Mouse (Mus musculus): ENCODE measurements around the gene Mettl25. TPM values are rescaled to one million over a fixed set of nuclear protein-coding genes. Genes with fewer than 3 reads are reported as not detected.
A peak's percentile ranks its signal among the peaks of the same experiment; 100 is the strongest.

The Mettl25 gene
- polyA plus RNA-seq, 1 experiment, result 4.8 TPM

GRCm38 (mm10) chr10:105801147-105801546, 40.0 kb downstream of the Mettl25 start:
- DNase-seq, result no peak
- Histone ChIP-seq H3K4me3 (replicated peaks; ENCODE audit: extremely low read depth, low read depth, low read length) (no peak overlapping the region), H3K4me1 (ENCODE audit: control insufficient read depth, insufficient read depth, low read length) (no peaks in the 10 kb centered on the region; the same call in 1 of the 2 replicates)
- WGBS, result 89% methylated on average over 6 of the region's 6 CpGs
- TF ChIP-seq POLR2A (IDR thresholded peaks at IDR 0.05; ENCODE audit: borderline replicate concordance, extremely low read depth, low read depth, low read length) (no peak), CTCF (IDR thresholded peaks at IDR 0.05; ENCODE audit: insufficient read depth, low read length) (no peak)

- WGBS, result 54% methylated on average over 8 of the region's 8 CpGs
- DNase-seq, result no peak
Measured at GRCm38 (mm10) chr10:105797250-105797924, 43.8 kb downstream of the Mettl25 start.

DNA sequence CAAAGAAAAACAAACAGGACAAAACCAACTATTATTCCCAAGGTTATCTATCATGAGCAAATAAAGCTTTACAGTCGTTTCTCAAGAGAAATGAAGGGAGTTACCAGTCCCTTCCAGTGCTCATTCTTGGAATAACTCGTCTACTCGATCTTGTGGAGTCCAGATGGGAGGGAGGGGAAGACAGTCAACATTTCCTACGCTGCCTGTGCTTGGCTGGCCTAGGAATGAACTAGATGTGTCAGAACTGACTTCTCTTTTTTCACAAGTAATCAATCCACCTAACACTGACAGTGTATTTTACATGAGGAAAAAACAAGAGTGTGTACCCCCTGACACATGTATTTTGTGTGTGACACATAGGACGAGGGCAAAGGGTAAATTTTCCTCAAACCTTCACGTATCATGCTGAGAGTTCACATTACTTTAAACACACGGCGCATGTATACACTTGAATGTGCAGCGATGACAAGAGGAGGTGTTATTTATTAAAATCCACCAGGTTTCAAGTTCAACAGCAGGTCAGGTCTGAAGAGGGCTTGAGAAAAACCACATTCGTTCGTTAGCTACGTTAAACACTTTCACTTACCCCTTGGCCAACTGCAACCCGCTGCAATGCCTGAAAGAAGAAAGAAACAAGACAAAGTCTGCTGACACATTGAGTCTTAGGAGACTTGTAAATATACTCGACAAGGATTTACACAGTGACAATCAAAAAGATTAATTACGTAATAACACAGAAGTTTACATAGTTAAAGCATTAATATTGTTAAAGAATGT, 47.2 kb downstream of the Mettl25 start:
- TF ChIP-seq CTCF (IDR thresholded peaks at IDR 0.05; ENCODE audit: insufficient read depth, low read length) (no peak), POLR2A (IDR thresholded peaks at IDR 0.05; ENCODE audit: borderline replicate concordance, extremely low read depth, low read depth, low read length) (no peak)
- H3K4me1 ChIP-seq (ENCODE audit: control insufficient read depth, insufficient read depth, low read length), result no peaks in the 10 kb centered on the region; the same call in 1 of the 2 replicates
- H3K4me3 ChIP-seq (replicated peaks; ENCODE audit: extremely low read depth, low read depth, low read length), result no peak overlapping the region
- WGBS, result 35% methylated on average over 15 of the region's 15 CpGs
- DNase-seq, result no peak

More at GRCm38 (mm10) chr10:105797250-105797924, 43.8 kb downstream of the Mettl25 start:
- TF ChIP-seq CTCF (IDR thresholded peaks at IDR 0.05; ENCODE audit: insufficient read depth, low read length) (no peak), POLR2A (IDR thresholded peaks at IDR 0.05; ENCODE audit: borderline replicate concordance, extremely low read depth, low read depth, low read length) (no peak)
- H3K4me1 ChIP-seq (ENCODE audit: control insufficient read depth, insufficient read depth, low read length), result no peaks in the 10 kb centered on the region; the same call in 1 of the 2 replicates
- H3K4me3 ChIP-seq (replicated peaks; ENCODE audit: extremely low read depth, low read depth, low read length), result no peak overlapping the region

DNA sequence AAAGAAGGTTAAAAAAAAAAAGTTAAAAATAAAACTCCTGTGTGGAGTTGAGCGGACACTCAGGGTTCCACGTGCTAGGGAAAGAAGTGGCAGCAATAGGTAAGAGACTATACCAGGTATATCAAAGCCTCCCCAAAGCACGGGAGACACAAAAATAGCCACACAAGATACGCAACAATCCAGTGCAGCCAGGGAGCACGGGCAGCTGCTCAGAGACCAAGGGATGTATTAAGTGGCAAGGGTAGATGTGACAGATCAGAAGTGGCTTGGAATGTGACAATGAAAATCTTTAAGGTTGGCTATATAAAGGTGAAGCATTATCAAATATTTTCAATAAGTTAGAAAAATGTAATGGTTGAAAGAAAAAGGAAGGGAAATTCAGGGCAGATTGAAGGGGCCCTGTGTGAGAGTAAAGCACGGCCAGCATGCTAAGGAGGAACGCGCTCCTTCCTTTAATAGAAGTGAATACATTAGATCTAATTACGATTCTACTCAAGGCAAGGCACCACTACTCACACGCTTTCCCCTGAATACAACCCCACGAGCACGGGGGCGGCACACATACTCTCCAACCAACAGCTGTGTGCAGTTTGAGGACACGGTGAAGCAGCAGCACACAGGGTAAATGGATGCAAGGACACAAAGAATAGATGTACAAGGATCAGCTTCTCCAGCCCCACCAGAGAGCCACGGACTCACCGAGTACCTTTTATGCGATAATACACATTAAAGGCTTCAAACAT, 52.3 kb downstream of the Mettl25 start:
- WGBS, result 90% methylated on average over 17 of the region's 17 CpGs
- DNase-seq, result no peak
- no peaks in the 10 kb centered on the region; the same call in 1 of the 2 replicates for H3K4me1 ChIP-seq (ENCODE audit: control insufficient read depth, insufficient read depth, low read length)
- TF ChIP-seq POLR2A (IDR thresholded peaks at IDR 0.05; ENCODE audit: borderline replicate concordance, extremely low read depth, low read depth, low read length), result no peak
- no peak for TF ChIP-seq CTCF (IDR thresholded peaks at IDR 0.05; ENCODE audit: insufficient read depth, low read length)
- H3K4me3 ChIP-seq (replicated peaks; ENCODE audit: extremely low read depth, low read depth, low read length), result no peak overlapping the region

- TF ChIP-seq CTCF (IDR thresholded peaks at IDR 0.05; ENCODE audit: insufficient read depth, low read length), result no peak
- TF ChIP-seq POLR2A (IDR thresholded peaks at IDR 0.05; ENCODE audit: borderline replicate concordance, extremely low read depth, low read depth, low read length), result no peak
- peak; percentile 16 for DNase-seq
- Histone ChIP-seq H3K4me1 (ENCODE audit: control insufficient read depth, insufficient read depth, low read length) (no peaks in the 10 kb centered on the region; the same call in 1 of the 2 replicates), H3K4me3 (replicated peaks; ENCODE audit: extremely low read depth, low read depth, low read length) (no peak overlapping the region)
- WGBS, result 44% methylated on average over 8 of the region's 8 CpGs
Measured at GRCm38 (mm10) chr10:105783766-105784165, 57.4 kb downstream of the Mettl25 start.

GRCm38 (mm10) chr10:105774382-105774781, 66.8 kb downstream of the Mettl25 start:
- TF ChIP-seq POLR2A (IDR thresholded peaks at IDR 0.05; ENCODE audit: borderline replicate concordance, extremely low read depth, low read depth, low read length) (no peak), CTCF (IDR thresholded peaks at IDR 0.05; ENCODE audit: insufficient read depth, low read length) (peak; percentile 80)
- no peak overlapping the region for H3K4me3 ChIP-seq (replicated peaks; ENCODE audit: extremely low read depth, low read depth, low read length)
- DNase-seq, result peak; percentile 37
- no peaks in the 10 kb centered on the region for H3K4me1 ChIP-seq (ENCODE audit: control insufficient read depth, insufficient read depth, low read length)
- 12% methylated on average over 6 of the region's 6 CpGs for WGBS

DNA sequence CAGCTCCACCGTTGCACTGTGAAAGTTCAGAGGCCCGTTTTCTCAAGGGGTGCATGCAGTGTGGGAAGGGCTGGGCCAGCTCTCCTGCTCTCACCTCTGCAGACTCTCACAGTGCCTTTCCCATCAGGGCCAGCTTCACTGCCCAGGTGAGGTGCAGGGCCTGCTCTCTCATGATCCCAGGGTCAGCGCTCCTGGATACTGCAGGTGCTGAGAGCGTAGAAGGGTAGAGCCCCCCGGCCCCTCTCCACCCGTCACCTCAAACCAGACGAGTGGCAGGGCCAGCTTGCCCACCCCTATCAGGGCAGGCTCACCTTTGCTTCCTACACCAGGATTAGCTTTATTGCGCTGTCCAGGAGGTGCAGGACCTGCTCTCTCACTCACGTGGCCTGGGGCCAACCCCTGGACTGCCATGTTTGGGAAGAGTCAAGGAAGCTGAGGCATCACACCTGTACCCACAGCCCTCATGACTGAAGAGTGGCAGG, 68.3 kb downstream of the Mettl25 start:
- 87% methylated on average over 9 of the region's 9 CpGs for WGBS
- Histone ChIP-seq H3K4me3 (replicated peaks; ENCODE audit: extremely low read depth, low read depth, low read length) (no peak overlapping the region), H3K4me1 (ENCODE audit: control insufficient read depth, insufficient read depth, low read length) (no peaks in the 10 kb centered on the region)
- TF ChIP-seq CTCF (IDR thresholded peaks at IDR 0.05; ENCODE audit: insufficient read depth, low read length) (no peak), POLR2A (IDR thresholded peaks at IDR 0.05; ENCODE audit: borderline replicate concordance, extremely low read depth, low read depth, low read length) (no peak)
- DNase-seq, result no peak

DNA sequence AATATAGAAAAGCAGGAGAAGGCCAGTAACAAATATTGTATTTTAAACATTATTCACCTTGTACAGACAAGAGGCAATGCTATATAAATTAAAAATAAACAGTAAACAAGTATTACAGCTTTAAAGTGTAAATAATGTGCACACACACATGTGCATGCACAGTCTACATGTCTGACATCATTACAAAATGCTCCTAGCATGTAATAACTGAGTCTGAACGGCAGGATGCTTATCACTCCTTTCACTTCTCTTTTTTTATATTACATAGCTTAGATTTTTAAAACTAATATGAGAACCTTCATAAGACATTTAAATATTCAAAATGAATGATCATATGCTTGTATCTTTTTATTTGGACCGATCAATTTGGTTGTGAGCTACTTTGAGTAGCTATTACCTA, 77.2 kb downstream of the Mettl25 start:
- no peak overlapping the region for H3K4me3 ChIP-seq (replicated peaks; ENCODE audit: extremely low read depth, low read depth, low read length)
- no peak for DNase-seq
- H3K4me1 ChIP-seq (ENCODE audit: control insufficient read depth, insufficient read depth, low read length), result no peaks in the 10 kb centered on the region
- 86% methylated on average over 2 of the region's 2 CpGs for WGBS
- TF ChIP-seq POLR2A (IDR thresholded peaks at IDR 0.05; ENCODE audit: borderline replicate concordance, extremely low read depth, low read depth, low read length), result no peak
- no peak for TF ChIP-seq CTCF (IDR thresholded peaks at IDR 0.05; ENCODE audit: insufficient read depth, low read length)

DNA sequence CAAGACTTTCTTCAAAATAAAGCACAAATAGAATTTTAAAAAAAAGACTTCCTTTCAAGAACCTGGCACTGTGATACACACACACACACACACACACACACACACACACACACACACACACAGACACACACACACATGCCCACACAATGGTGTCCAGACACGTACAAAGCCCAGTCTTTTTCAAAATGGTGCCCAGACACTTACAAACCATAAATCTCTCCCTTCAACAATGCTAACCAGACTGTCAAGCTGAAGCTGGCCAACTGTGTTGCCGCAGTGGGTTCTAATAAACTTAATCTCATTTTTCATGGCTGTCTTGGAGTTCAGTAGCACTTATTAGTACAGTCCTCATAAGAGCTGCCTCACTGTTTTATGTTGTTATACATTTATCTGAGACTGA, 80.7 kb downstream of the Mettl25 start:
- no peak for DNase-seq
- WGBS, result 62% methylated on average over 2 of the region's 2 CpGs
- H3K4me1 ChIP-seq (ENCODE audit: control insufficient read depth, insufficient read depth, low read length), result no peaks in the 10 kb centered on the region
- no peak overlapping the region for H3K4me3 ChIP-seq (replicated peaks; ENCODE audit: extremely low read depth, low read depth, low read length)
- no peak for TF ChIP-seq CTCF (IDR thresholded peaks at IDR 0.05; ENCODE audit: insufficient read depth, low read length)
- TF ChIP-seq POLR2A (IDR thresholded peaks at IDR 0.05; ENCODE audit: borderline replicate concordance, extremely low read depth, low read depth, low read length), result no peak
